Mouse (Mus musculus): ENCODE results near the gene Clint1.

Clint1 gene

GRCm38 (mm10) chr11:45851516-45852123 lies at the start of gene Clint1:
Gene Clint1, plus strand, starts transcription at chr11:45852051.
- peak; percentile 70 to 85 for DNase-seq (ENCODE audit: low spot score in 2 of 2)

- no peak for DNase-seq (ENCODE audit: low spot score in 2 of 2)
Observed at GRCm38 (mm10) chr11:45804068-45804467, 47.8 kb upstream of the Clint1 start.

GRCm38 (mm10) chr11:45805312-45805772 lies 46.5 kb upstream of the Clint1 start:
- no peak for DNase-seq (ENCODE audit: low spot score in 2 of 2)

- no peak for DNase-seq (ENCODE audit: low spot score in 2 of 2)
Observed at GRCm38 (mm10) chr11:45805810-45806209, 46.0 kb upstream of the Clint1 start.

GRCm38 (mm10) chr11:45806264-45806663 lies 45.6 kb upstream of the Clint1 start:
- DNase-seq (ENCODE audit: low spot score in 2 of 2): no peak

DNA sequence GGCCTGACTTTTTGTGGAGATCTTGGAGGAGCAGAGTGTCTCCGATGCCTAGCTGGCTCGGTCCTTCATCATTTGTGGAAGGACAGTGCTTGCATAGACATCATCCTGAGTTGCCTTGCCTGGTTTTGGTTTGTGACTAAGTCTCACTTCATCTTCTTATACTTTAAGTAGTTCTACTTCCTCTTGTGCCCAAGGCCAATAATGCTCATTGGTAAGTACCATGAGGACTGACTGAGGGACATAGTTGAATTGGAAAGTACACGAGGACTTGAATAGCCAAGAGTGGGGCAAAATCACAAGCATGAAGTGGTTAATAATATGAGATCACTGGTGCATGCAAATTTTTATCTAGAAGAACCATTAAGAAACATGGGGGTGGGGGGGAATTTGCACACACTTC lies 45.0 kb upstream of the Clint1 start:
- DNase-seq (ENCODE audit: low spot score in 2 of 2): no peak

- DNase-seq (ENCODE audit: low spot score in 2 of 2): no peak
Observed at GRCm38 (mm10) chr11:45807820-45808219, 44.0 kb upstream of the Clint1 start.

GRCm38 (mm10) chr11:45809424-45809823 lies 42.4 kb upstream of the Clint1 start:
- DNase-seq (ENCODE audit: low spot score in 2 of 2): no peak

DNA sequence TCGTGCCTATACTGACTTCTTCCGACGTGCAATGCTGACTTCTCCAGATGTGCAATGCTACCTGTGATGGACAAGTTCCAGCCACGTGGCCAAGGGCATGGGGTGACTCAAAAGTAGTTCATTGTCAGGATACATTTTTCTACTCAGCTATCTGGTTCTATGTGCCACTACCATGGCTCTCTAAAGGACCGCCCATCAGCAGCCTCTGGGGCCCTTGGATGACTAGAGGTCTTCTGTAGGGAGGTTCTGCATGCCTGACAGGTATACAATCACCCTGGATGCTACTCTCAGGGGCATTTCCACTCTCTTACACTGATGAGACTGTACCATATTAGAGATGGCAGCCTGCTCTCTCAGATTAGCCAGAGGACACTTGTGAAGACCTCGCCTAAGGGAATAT lies 41.8 kb upstream of the Clint1 start:
- DNase-seq (ENCODE audit: low spot score in 2 of 2): no peak

- no peak for DNase-seq (ENCODE audit: low spot score in 2 of 2)
Observed at GRCm38 (mm10) chr11:45810805-45811204, 41.0 kb upstream of the Clint1 start.

DNA sequence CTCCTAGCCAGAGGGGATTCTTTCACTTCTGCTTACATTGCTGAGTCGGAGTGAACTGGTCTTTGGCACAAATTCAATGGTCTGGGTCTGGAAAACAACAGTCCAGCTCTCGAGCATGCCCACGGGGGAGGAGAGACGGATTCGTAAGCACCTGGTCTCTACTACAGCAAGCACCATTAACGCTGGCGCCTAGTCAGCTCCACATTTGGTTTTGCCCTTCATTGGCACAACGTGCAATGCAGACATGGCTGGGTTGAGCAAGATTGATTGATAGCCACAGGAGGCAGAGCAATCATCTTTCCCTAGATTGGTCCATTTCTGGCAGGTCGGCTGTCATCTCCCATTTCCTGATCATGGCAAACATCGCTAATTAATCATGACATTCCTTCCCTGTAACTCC lies 36.2 kb upstream of the Clint1 start:
- DNase-seq (ENCODE audit: low spot score in 2 of 2): no peak

- no peak for DNase-seq (ENCODE audit: low spot score in 2 of 2)
Observed at GRCm38 (mm10) chr11:45816712-45817111, 35.1 kb upstream of the Clint1 start.

DNA sequence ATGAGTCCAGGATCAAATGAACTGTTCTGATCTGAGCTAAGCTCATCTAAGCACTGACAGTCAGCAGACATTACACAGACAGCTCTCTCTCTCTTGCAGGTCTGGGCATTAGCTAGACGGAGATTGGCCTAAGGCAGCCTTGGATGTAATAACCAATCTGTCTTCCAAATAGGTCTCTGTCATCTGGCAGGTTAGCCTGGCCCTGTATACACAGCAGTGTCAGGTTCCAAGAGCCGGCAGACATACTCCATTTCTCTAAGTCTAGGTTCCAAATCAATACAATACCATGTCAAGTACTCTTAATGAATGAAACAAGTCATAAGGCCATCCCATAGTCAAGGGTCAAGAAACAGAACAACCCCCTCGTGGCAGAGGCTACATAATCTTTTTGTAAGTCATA lies 33.9 kb upstream of the Clint1 start:
- no peak for DNase-seq (ENCODE audit: low spot score in 2 of 2)

DNA sequence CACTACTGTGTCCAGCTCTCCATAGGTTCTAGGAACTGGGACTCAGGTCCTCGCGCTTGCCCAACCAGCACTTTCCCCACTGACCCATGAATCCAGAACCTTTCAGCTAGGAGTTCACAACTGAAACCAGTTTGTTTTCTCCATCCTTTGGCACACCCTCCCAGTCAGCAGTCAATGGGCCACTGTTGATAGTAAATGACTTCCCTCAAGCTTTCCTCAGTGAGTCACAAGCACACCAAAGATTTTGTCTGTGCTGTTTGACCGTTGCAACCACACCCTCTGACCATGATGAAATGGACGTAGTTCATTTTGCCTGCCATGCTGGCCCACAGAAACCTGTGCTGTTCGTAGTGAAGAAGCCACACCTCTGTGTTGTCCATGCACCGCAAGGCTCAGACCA lies 30.9 kb upstream of the Clint1 start:
- DNase-seq (ENCODE audit: low spot score in 2 of 2): no peak

DNA sequence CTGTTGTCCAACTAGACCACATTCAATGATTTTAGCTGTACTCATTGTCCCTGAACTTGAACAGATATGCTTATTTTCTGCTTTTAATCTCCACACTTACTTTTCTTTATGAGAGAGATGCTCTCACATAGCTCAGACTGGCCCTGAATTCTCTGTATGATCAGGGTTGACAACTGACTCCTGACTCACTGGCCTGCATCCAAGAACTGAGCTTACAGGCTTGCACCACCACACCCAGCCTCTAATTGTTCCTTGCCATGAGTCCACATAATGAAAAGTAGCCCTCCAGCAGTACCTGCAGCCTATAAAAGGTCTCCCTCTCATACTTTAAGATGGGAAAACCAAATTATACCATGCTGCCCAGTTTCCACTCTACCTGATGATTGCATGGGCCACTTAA lies 21.7 kb upstream of the Clint1 start:
- DNase-seq (ENCODE audit: low spot score in 2 of 2): no peak

- DNase-seq (ENCODE audit: low spot score in 2 of 2): no peak
Observed at GRCm38 (mm10) chr11:45830743-45831310, 21.0 kb upstream of the Clint1 start.

- no peak for DNase-seq (ENCODE audit: low spot score in 2 of 2)
Observed at GRCm38 (mm10) chr11:45831476-45832143, 20.2 kb upstream of the Clint1 start.

GRCm38 (mm10) chr11:45835625-45836255 lies 16.1 kb upstream of the Clint1 start:
- DNase-seq (ENCODE audit: low spot score in 2 of 2): no peak

- DNase-seq (ENCODE audit: low spot score in 2 of 2): no peak
Observed at GRCm38 (mm10) chr11:45837257-45837817, 14.5 kb upstream of the Clint1 start.

DNA sequence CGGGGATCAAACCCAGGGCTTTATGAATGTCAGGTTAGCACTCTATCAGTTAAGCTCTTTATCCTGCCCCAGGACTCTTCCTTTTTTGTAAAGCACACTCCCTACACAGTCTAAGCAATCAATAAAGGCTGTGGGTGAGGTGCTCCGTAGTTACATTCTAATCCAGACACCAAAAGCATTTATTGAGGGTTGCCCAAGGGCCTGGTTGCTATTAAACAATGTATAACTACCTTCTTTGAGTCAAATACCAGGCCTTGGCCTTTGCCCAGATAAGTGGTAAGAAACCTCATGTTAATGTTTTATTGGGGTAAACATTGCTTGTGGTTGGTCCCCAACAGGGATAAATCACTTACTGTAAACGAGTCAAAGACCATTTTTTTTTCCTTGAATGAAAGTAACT lies 13.4 kb upstream of the Clint1 start:
- DNase-seq (ENCODE audit: low spot score in 2 of 2): no peak

GRCm38 (mm10) chr11:45840332-45840731 lies 11.5 kb upstream of the Clint1 start:
- DNase-seq (ENCODE audit: low spot score in 2 of 2): no peak

DNA sequence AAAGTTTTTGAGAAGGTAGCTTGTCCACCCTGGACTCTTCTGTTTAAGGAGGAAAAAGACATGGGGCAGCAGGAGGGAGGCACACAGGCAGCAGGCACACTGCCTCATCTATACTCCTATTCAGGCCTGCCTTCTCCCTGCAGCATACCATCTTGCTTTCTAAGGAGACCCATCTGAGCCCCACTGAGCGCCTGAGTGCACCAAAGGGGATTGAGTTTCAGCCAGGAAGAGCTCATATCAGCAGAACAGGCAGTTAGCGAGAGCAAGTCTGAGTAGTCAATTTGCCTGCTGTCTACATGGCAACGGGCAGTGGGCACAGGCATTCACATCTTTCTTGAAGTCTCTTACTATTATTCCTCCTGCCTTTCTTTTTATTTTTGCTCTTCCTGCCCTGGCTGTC lies 5.8 kb upstream of the Clint1 start:
- no peak for DNase-seq (ENCODE audit: low spot score in 2 of 2)

DNA sequence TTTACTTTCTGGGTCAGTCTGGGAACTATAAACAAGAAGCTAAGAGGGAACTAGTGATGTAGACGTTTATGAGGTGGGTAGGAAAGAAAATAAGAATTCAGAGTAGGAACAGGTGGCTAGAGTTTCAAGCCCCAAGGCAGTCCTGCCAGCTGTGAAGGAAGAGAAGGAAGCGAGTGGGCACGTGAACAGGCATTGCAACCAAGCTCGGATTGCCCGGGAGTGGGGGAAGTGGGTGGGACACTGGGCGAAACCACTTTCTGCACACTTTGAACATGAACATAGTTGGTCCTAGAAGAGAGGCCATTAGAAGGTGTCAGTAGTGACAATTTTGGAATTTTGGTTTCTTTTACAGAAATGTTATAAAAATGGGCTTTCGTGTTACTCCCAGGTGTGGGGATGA lies 4.3 kb upstream of the Clint1 start:
- DNase-seq (ENCODE audit: low spot score in 2 of 2): no peak

All from natural killer cell, adult 2 months (primary cell).